Mouse (Mus musculus): ENCODE measurements at regions not wholly inside any gene's neighbourhood (a gene's known extent, or its start where the extent isn't known, plus 50 kb on each side); places are given as distances from the start of the nearest gene placed in this dataset.

DNA sequence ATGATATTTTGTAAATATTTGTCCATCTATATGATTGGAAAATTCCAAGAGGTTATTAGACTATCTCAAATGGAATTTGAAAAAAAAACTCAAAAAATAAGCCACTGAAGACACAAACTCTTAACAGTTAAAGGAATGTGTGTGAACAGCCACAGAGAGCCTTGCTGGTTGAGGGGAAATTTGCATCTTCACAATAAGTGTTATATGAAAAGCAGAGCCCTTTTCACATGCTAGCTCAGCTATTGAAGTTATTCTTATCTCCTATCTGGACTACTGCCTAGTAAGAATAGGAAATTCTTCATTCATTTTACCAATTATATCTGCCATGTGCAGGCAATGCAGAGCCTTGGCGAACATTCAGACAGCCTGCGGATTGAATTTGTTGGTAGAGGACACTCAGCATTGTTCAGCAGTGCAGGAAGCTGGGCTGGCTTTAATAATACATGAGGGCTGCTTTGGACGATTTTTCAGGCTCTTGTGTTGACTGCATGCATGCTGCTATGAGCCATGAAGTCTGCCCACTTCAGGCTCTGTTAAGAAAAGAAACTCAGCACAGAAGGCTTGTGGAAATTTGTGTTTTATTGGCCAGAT lies 86.1 kb upstream of the Robo1 start:
- no peak for TF ChIP-seq CTCF (IDR thresholded peaks at IDR 0.05; ENCODE audit: low read depth)
- Histone ChIP-seq H3K4me1 (ENCODE audit: insufficient read depth, low read length) (no peaks in the 10 kb centered on the region), H3K27ac (peak overlapping the region; percentile 11; the same call in 1 of the 2 replicates), H3K9ac (replicated peaks; ENCODE audit: low read length) (no peak overlapping the region), H3K9me3 (ENCODE audit: low read length) (no peaks in the 10 kb centered on the region), H3K36me3 (ENCODE audit: insufficient read depth, low read length) (no peaks in the 10 kb centered on the region), H3K4me2 (ENCODE audit: low read depth, low read length) (0 out of 2 replicates have a peak overlapping the region, but pooled peaks have one; percentile 19), H3K4me3 (ENCODE audit: low read length) (no peak overlapping the region), H3K27me3 (ENCODE audit: insufficient read depth, low read length) (peaks cover 2% of the 10 kb centered on the region; the same call in 1 of the 2 replicates)
- 4% methylated on average over 3 of the region's 3 CpGs for WGBS
- peak; percentile 64 for DNase-seq (ENCODE audit: low spot score)
- ATAC-seq: no peak

DNA sequence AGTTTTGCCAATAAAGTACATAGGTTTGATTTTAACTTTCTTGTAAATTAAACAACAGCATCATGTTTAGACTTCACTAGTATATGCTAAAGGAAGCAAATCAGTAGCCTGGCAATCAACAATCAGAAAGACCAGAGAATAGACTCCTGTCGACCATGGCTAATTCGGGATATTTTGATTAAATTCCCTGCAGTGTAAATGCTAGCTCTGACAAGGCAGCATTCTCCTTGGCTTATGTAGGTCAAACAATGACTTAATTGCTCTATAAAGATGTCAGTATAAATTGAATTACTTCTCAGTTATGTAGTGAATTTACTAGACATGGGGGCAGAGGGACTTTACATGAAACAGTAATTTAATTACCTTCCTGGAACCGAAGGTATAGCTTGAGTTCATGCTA lies 84.2 kb upstream of the Robo1 start:
- WGBS: 24% methylated on average over 3 of the region's 3 CpGs
- no peak overlapping the region for H3K9ac ChIP-seq (replicated peaks; ENCODE audit: low read length)
- no peak for DNase-seq (ENCODE audit: low spot score)

DNA sequence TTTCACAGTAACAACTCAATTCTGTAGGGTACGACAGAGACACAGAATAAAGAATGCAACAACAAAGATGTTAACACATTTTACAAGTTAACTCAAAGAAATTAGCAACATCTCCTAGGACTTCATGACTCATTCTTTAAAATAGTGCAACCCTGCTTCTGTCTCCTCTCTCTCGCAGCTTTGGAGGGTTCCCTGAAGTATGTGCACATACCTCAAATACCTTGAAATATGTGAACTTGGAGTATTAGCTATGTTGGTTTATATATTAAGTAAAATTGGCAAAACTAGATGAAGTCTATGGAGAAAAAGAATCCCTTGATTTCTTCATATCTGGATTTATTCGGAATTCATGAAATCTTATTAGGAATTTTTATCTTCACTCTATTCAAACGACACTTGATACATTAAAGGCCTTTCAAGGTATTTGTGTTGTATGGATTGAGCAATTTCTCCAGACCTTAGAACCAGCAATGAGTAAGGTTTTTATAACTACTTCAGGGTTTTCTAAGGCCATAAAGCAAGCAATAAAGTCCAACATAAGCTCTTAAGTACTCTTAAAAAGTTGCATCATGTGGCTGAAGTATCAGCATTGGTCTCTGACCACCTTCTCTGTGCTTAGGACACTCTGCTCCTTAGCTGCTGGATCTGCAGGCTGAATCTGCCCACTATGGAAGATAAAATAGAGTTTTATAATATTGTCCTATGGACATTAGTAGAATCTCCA lies 82.8 kb upstream of the Robo1 start:
- no peak overlapping the region for H3K9ac ChIP-seq (replicated peaks; ENCODE audit: low read length)
- no peak for TF ChIP-seq CTCF (IDR thresholded peaks at IDR 0.05; ENCODE audit: low read depth)
- no peaks in the 10 kb centered on the region for H3K27me3 ChIP-seq (ENCODE audit: insufficient read depth, low read length)
- no peaks in the 10 kb centered on the region for H3K9me3 ChIP-seq (ENCODE audit: low read length)
- H3K4me2 ChIP-seq (ENCODE audit: low read depth, low read length): no peak overlapping the region
- ATAC-seq: no peak
- WGBS: 85% methylated on average over 4 of the region's 4 CpGs
- no peak for DNase-seq (ENCODE audit: low spot score)
- no peaks in the 10 kb centered on the region for H3K36me3 ChIP-seq (ENCODE audit: insufficient read depth, low read length)
- no peak overlapping the region for H3K27ac ChIP-seq
- no peaks in the 10 kb centered on the region for H3K4me1 ChIP-seq (ENCODE audit: insufficient read depth, low read length)
- H3K4me3 ChIP-seq (ENCODE audit: low read length): no peak overlapping the region

More for the DNA sequence above, 84.2 kb upstream of the Robo1 start:
- H3K4me1 ChIP-seq (ENCODE audit: insufficient read depth, low read length): no peaks in the 10 kb centered on the region
- H3K4me2 ChIP-seq (ENCODE audit: low read depth, low read length): no peak overlapping the region
- H3K27me3 ChIP-seq (ENCODE audit: insufficient read depth, low read length): no peaks in the 10 kb centered on the region
- H3K36me3 ChIP-seq (ENCODE audit: insufficient read depth, low read length): no peaks in the 10 kb centered on the region
- no peaks in the 10 kb centered on the region for H3K9me3 ChIP-seq (ENCODE audit: low read length)
- no peak overlapping the region for H3K4me3 ChIP-seq (ENCODE audit: low read length)
- ATAC-seq: no peak
- no peak overlapping the region for H3K27ac ChIP-seq
- TF ChIP-seq CTCF (IDR thresholded peaks at IDR 0.05; ENCODE audit: low read depth): no peak

DNA sequence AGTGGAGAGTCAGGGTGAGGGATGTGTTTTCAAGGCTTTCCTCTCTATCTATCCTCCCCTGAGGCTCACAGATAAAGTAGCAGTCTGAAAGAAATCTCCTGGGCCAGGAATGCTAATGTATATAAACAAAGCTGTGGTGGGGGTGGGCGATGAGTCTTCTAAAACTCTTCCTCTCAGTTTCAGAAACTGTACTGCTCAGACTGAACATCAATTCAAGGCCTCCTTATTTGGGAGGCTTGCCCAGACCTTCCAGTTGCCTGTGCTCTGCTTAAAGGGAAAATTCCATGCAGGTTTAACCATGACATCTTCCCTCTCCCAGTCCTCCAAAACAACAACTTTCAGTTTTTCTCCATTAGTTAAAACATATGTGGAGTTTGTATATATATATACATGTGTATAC lies 73.7 kb upstream of the Robo1 start:
- ATAC-seq (no peak), DNase-seq (ENCODE audit: low spot score) (no peak)
- Histone ChIP-seq H3K4me1 (ENCODE audit: insufficient read depth, low read length) (no peaks in the 10 kb centered on the region), H3K36me3 (ENCODE audit: insufficient read depth, low read length) (no peaks in the 10 kb centered on the region), H3K9me3 (ENCODE audit: low read length) (no peaks in the 10 kb centered on the region), H3K27me3 (ENCODE audit: insufficient read depth, low read length) (no peaks in the 10 kb centered on the region), H3K4me3 (ENCODE audit: low read length) (no peak overlapping the region), H3K9ac (replicated peaks; ENCODE audit: low read length) (no peak overlapping the region), H3K4me2 (ENCODE audit: low read depth, low read length) (no peak overlapping the region), H3K27ac (no peak overlapping the region)
- WGBS: 46% methylated on average over 1 of the region's 1 CpGs
- no peak for TF ChIP-seq CTCF (IDR thresholded peaks at IDR 0.05; ENCODE audit: low read depth)

DNA sequence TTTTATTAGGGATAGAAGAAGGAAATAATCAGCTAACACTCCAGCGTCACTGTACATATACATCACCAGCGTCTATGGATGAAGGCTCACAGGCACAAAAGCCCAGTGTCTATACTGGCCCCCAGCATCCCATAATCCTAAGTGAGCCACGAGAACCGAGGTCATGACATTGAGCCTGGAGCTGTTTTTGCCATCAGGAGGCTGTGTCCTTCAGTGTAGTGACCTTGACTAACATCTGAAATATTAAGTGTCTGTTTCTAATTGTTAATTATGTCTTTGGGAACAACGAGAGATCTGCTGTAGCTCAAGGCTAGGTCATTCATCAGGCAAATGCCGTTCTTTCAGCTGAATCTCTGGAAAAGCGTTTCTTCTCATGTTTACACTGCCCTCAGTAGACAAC lies 68.5 kb upstream of the Robo1 start:
- H3K36me3 ChIP-seq (ENCODE audit: insufficient read depth, low read length): no peaks in the 10 kb centered on the region
- H3K4me3 ChIP-seq (ENCODE audit: low read length): no peak overlapping the region
- 72% methylated on average over 7 of the region's 7 CpGs for WGBS

DNA sequence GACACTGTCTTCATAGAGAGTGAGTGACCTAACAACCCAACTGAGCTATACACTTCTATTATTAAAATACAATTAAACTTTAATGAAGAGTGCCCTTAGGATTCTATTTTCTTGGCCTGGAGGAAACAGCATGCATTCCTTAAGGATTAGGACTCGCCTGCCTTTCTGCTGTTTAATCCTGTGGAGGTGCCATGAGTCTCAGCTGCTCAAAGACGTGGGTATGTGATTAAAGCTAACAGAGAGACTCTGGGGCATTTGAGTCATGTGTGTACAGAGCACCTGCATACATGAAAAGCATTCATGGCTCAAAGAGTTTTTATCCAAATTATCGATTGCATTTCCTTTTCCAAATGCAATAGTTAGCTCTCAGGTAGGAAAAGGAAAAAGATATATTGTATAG lies 51.7 kb upstream of the Robo1 start:
- no peak for TF ChIP-seq CTCF (IDR thresholded peaks at IDR 0.05; ENCODE audit: low read depth)
- 56% methylated on average over 3 of the region's 3 CpGs for WGBS
- no peak for DNase-seq (ENCODE audit: low spot score)

More for the DNA sequence above, 68.5 kb upstream of the Robo1 start:
- no peak overlapping the region for H3K27ac ChIP-seq
- no peaks in the 10 kb centered on the region for H3K9me3 ChIP-seq (ENCODE audit: low read length)
- no peaks in the 10 kb centered on the region for H3K27me3 ChIP-seq (ENCODE audit: insufficient read depth, low read length)
- no peak overlapping the region for H3K9ac ChIP-seq (replicated peaks; ENCODE audit: low read length)
- ATAC-seq (no peak), DNase-seq (ENCODE audit: low spot score) (no peak)
- H3K4me2 ChIP-seq (ENCODE audit: low read depth, low read length): no peak overlapping the region
- TF ChIP-seq CTCF (IDR thresholded peaks at IDR 0.05; ENCODE audit: low read depth): no peak
- H3K4me1 ChIP-seq (ENCODE audit: insufficient read depth, low read length): no peaks in the 10 kb centered on the region

More for the DNA sequence above, 51.7 kb upstream of the Robo1 start:
- H3K27ac ChIP-seq: no peak overlapping the region
- no peak overlapping the region for H3K9ac ChIP-seq (replicated peaks; ENCODE audit: low read length)
- no peak overlapping the region for H3K4me2 ChIP-seq (ENCODE audit: low read depth, low read length)
- no peak for ATAC-seq
- no peaks in the 10 kb centered on the region for H3K9me3 ChIP-seq (ENCODE audit: low read length)
- no peaks in the 10 kb centered on the region for H3K27me3 ChIP-seq (ENCODE audit: insufficient read depth, low read length)
- H3K4me3 ChIP-seq (ENCODE audit: low read length): no peak overlapping the region
- no peaks in the 10 kb centered on the region for H3K4me1 ChIP-seq (ENCODE audit: insufficient read depth, low read length)
- no peaks in the 10 kb centered on the region for H3K36me3 ChIP-seq (ENCODE audit: insufficient read depth, low read length)

Data from hindbrain, postnatal 0 days (tissue).